Mouse (Mus musculus): ENCODE measurements at regions not wholly inside any gene's neighbourhood (a gene's known extent, or its start where the extent isn't known, plus 50 kb on each side); places are given as distances from the start of the nearest gene placed in this dataset.

DNA sequence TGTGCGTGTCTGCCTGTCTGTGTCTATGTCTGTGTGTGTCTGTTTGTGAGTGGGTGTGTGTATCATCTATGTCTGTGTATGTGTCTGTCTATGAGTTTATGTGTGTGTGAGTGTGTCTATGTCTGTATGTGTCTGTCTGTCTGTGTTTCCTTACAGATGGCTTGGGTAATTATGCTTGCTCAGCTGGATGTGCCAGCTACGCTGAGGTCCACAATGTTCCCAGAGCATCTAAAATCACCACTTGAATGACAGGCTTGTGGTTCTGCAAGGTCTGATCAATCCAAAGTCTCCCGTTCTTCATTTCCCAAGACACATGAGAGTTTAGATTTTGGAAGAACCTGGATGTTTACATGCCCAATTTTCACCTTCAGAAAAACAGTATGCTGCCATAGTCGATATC is 573.2 kb downstream of the Nfib start:
- TF ChIP-seq CTCF (IDR thresholded peaks at IDR 0.05; ENCODE audit: control insufficient read depth, insufficient read depth, insufficient read length) (no peak), MYOG (IDR thresholded peaks at IDR 0.05; ENCODE audit: control insufficient read depth, extremely low read depth, insufficient read length) (no peak)
